Comparison of ENCODE assay signal across 12 mouse cellular contexts in the genomic region with DNA sequence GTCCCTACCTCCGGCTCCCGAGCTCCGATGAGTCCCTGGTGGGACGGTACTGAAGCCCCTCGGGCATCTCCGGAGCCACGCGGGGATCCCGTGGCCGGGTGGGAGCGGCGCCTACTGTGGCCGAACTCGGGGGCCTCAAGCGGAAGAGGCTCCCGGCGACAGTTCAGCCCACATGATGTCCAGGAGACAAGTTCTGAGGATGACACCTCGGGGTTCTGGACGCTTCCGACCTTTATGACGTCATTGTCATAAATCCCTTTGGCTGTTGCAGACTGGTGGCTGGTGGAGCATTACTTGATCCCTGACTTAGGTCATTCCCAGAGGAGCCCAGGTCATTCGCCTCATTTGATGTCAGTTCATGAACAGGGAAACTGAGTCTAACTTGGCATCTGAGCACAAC. TPM values are rescaled to one million over a fixed set of nuclear protein-coding genes. Genes with fewer than 3 reads are reported as not detected.
DNase-seq lines count a peak whose midpoint lies in the region; ATAC-seq and TF ChIP-seq lines count a peak whose summit lies in the region.
"Had no signal": no experiment of that assay in that cellular context is flagged by ENCODE, and none has a peak within 500 bp of the region (broad histone marks: within the 10 kb centered on the region; RNA-seq: fewer than 3 reads in every experiment).

Gene Znrf4 (minus strand): TSS at position 122 of the 400 bp plus-strand sequence.

- H3K27ac ChIP-seq in kidney, embryonic 15.5 days: no peak within 1 kb of the TSS
- H3K27ac ChIP-seq in embryonic facial prominence, embryonic 13.5 days: no peak within 1 kb of the TSS
- H3K27ac ChIP-seq in hindbrain, postnatal 0 days: no peak within 1 kb of the TSS; the same call in 1 of the 2 replicates
- no peak within 1 kb of the TSS for H3K27ac ChIP-seq in neural tube, embryonic 12.5 days

- peak within 1 kb of the TSS; percentile 55 for H3K4me2 ChIP-seq in kidney, embryonic 15.5 days
- peak within 1 kb of the TSS; percentile 54 for H3K4me2 ChIP-seq in embryonic facial prominence, embryonic 13.5 days
- H3K4me2 ChIP-seq in hindbrain, postnatal 0 days (ENCODE audit: low read depth, low read length): peak within 1 kb of the TSS; percentile 35
- H3K4me2 ChIP-seq in neural tube, embryonic 12.5 days (replicated peaks): peak within 1 kb of the TSS; percentile 46

- H3K9ac ChIP-seq in kidney, embryonic 15.5 days: no peak within 1 kb of the TSS; the same call in 1 of the 2 replicates
- peak within 1 kb of the TSS; percentile 46 for H3K9ac ChIP-seq in embryonic facial prominence, embryonic 13.5 days
- no peak within 1 kb of the TSS for H3K9ac ChIP-seq in hindbrain, postnatal 0 days (replicated peaks; ENCODE audit: low read length)
- H3K9ac ChIP-seq in neural tube, embryonic 12.5 days: 0 out of 2 replicates have a peak within 1 kb of the TSS, but pooled peaks have one; percentile 21

- 57% methylated on average over 22 of the region's 22 CpGs for WGBS in kidney, embryonic 15.5 days
- WGBS in embryonic facial prominence, embryonic 13.5 days: 65% methylated on average over 22 of the region's 22 CpGs
- WGBS in hindbrain, postnatal 0 days: 68% methylated on average over 22 of the region's 22 CpGs
- 69% methylated on average over 22 of the region's 22 CpGs for WGBS in neural tube, embryonic 12.5 days

- no peak for DNase-seq in kidney, adult 9 months
- DNase-seq in hindbrain, postnatal 0 days (ENCODE audit: low spot score): no peak
- no peak for DNase-seq in urinary bladder, postnatal 4 days (ENCODE audit: low spot score in 2 of 2)
- no peak for DNase-seq in retina, embryonic 14.5 days (ENCODE audit: low spot score)
- DNase-seq in kidney, postnatal 4 days: no peak
- DNase-seq: kidney, postnatal 10 days had no signal

- H3K4me1 ChIP-seq in kidney, embryonic 15.5 days: peaks cover 53% of the 10 kb centered on the region
- H3K4me1 ChIP-seq in embryonic facial prominence, embryonic 13.5 days: peaks cover 42% of the 10 kb centered on the region
- peaks cover 24% of the 10 kb centered on the region for H3K4me1 ChIP-seq in hindbrain, postnatal 0 days (ENCODE audit: insufficient read depth, low read length)
- H3K4me1 ChIP-seq in neural tube, embryonic 12.5 days: peaks cover 46% of the 10 kb centered on the region

- H3K27me3 ChIP-seq in kidney, embryonic 15.5 days: peaks cover 60% of the 10 kb centered on the region
- peaks cover 74% of the 10 kb centered on the region for H3K27me3 ChIP-seq in embryonic facial prominence, embryonic 13.5 days
- H3K27me3 ChIP-seq in hindbrain, postnatal 0 days (ENCODE audit: insufficient read depth, low read length): peaks cover 18% of the 10 kb centered on the region
- H3K27me3 ChIP-seq in neural tube, embryonic 12.5 days (replicated peaks): peaks cover 44% of the 10 kb centered on the region

- H3K36me3 ChIP-seq in kidney, embryonic 15.5 days: no peaks in the 10 kb centered on the region
- H3K36me3 ChIP-seq in embryonic facial prominence, embryonic 13.5 days: no peaks in the 10 kb centered on the region
- no peaks in the 10 kb centered on the region for H3K36me3 ChIP-seq in hindbrain, postnatal 0 days (ENCODE audit: insufficient read depth, low read length)
- H3K36me3 ChIP-seq in neural tube, embryonic 12.5 days: no peaks in the 10 kb centered on the region

- peak within 1 kb of the TSS; percentile 36 for H3K4me3 ChIP-seq in kidney, embryonic 15.5 days (replicated peaks)
- peak within 1 kb of the TSS; percentile 35 for H3K4me3 ChIP-seq in embryonic facial prominence, embryonic 13.5 days
- peak within 1 kb of the TSS; percentile 23; the same call in 1 of the 2 replicates for H3K4me3 ChIP-seq in hindbrain, postnatal 0 days (ENCODE audit: low read length)
- H3K4me3 ChIP-seq in neural tube, embryonic 12.5 days: peak within 1 kb of the TSS; percentile 21
- H3K4me3 ChIP-seq: erythroblast, embryonic 14.5 days had no signal

- no peaks in the 10 kb centered on the region for H3K9me3 ChIP-seq in kidney, embryonic 15.5 days (replicated peaks)
- H3K9me3 ChIP-seq in embryonic facial prominence, embryonic 13.5 days: 0 out of 2 replicates have a peak, but pooled peaks cover 3% of the 10 kb centered on the region
- H3K9me3 ChIP-seq in hindbrain, postnatal 0 days (ENCODE audit: low read length): no peaks in the 10 kb centered on the region
- 0 out of 2 replicates have a peak, but pooled peaks cover 4% of the 10 kb centered on the region for H3K9me3 ChIP-seq in neural tube, embryonic 12.5 days

- ATAC-seq in kidney, embryonic 15.5 days (replicated peaks; ENCODE audit: low FRiP score): no peak
- no peak for ATAC-seq in embryonic facial prominence, embryonic 13.5 days (ENCODE audit: insufficient number of reproducible peaks, insufficient read depth, low FRiP score, low TSS enrichment, low read depth)
- ATAC-seq in hindbrain, postnatal 0 days: no peak
- no peak for ATAC-seq in neural tube, embryonic 12.5 days (ENCODE audit: low FRiP score, low read depth)

- no peak for TF ChIP-seq CTCF in hindbrain, postnatal 0 days (IDR thresholded peaks at IDR 0.05; ENCODE audit: low read depth)

RNA-seq across cellular contexts. Expression of gene Znrf4, which starts in this region (rescaled TPM):
- polyA plus RNA-seq in kidney, embryonic 15.5 days (2015; fragmentation: Nextera tagmentation; extraction: Ambion mirVana): not detected in 2 replicates
- polyA plus RNA-seq in embryonic facial prominence, embryonic 13.5 days (2015; fragmentation: Nextera tagmentation; extraction: Ambion mirVana): not detected in 2 replicates
- total RNA-seq in hindbrain, postnatal 0 days (2014; rRNA removed): not detected in 2 replicates
- polyA plus RNA-seq in hindbrain, postnatal 0 days (2015; fragmentation: Nextera tagmentation; extraction: Ambion mirVana): not detected in 2 replicates
- polyA plus RNA-seq in neural tube, embryonic 12.5 days (2016; fragmentation: Nextera tagmentation; extraction: Ambion mirVana): not detected in 2 replicates
- total RNA-seq: megakaryocyte progenitor cell, adult 5-6 weeks had no signal
- polyA plus RNA-seq: brain, embryonic 14.5 days; erythroblast, embryonic 14.5 days had no signal

Comparison
In these comparisons a context has a peak if more than half of its experiments do, and no peak if none do; other contexts are left out.
1. H3K9ac ChIP-seq: peak in embryonic facial prominence, embryonic 13.5 days (single experiment) and neural tube, embryonic 12.5 days (single experiment); none in kidney, embryonic 15.5 days (single experiment) and hindbrain, postnatal 0 days (single experiment).
2. Peak in every context shown above with its lines, with median percentiles within 50 percentile points of each other: H3K4me2 ChIP-seq and H3K4me3 ChIP-seq.